Mouse (Mus musculus): ENCODE results near the gene Slc9a9. TPM values are rescaled to one million over a fixed set of nuclear protein-coding genes. Genes with fewer than 3 reads are reported as not detected.

The Slc9a9 gene
- total RNA-seq, 2 experiments from 2014 or later = 5.4 to 13.0 TPM

- no peak for ATAC-seq (replicated peaks; ENCODE audit: low FRiP score, poor library complexity, severe bottlenecking)
These were observed 234.5 kb downstream of the Slc9a9 start for GRCm38 (mm10) chr9:94904180-94904579.

- ATAC-seq (replicated peaks; ENCODE audit: low FRiP score, poor library complexity, severe bottlenecking) = no peak
These were observed 237.4 kb downstream of the Slc9a9 start for GRCm38 (mm10) chr9:94907020-94907610.

- no peak for ATAC-seq (replicated peaks; ENCODE audit: low FRiP score, poor library complexity, severe bottlenecking)
These were observed 242.4 kb downstream of the Slc9a9 start for GRCm38 (mm10) chr9:94912071-94912470.

- no peak for ATAC-seq (replicated peaks; ENCODE audit: low FRiP score, poor library complexity, severe bottlenecking)
These were observed 252.4 kb downstream of the Slc9a9 start for GRCm38 (mm10) chr9:94922062-94922461.

- no peak for ATAC-seq (replicated peaks; ENCODE audit: low FRiP score, poor library complexity, severe bottlenecking)
These were observed 256.1 kb downstream of the Slc9a9 start for GRCm38 (mm10) chr9:94925845-94926244.

- no peak for ATAC-seq (replicated peaks; ENCODE audit: low FRiP score, poor library complexity, severe bottlenecking)
These were observed 257.4 kb downstream of the Slc9a9 start for GRCm38 (mm10) chr9:94927101-94927500.

- no peak for ATAC-seq (replicated peaks; ENCODE audit: low FRiP score, poor library complexity, severe bottlenecking)
These were observed 275.9 kb downstream of the Slc9a9 start for GRCm38 (mm10) chr9:94945569-94946135.

GRCm38 (mm10) chr9:94947246-94947645 is 277.5 kb downstream of the Slc9a9 start:
- no peak for ATAC-seq (replicated peaks; ENCODE audit: low FRiP score, poor library complexity, severe bottlenecking)

- ATAC-seq (replicated peaks; ENCODE audit: low FRiP score, poor library complexity, severe bottlenecking) = no peak
These were observed 281.0 kb downstream of the Slc9a9 start for GRCm38 (mm10) chr9:94950676-94951075.

- ATAC-seq (replicated peaks; ENCODE audit: low FRiP score, poor library complexity, severe bottlenecking) = no peak
These were observed 285.9 kb downstream of the Slc9a9 start for GRCm38 (mm10) chr9:94955645-94956044.

GRCm38 (mm10) chr9:94958382-94958781 is 288.7 kb downstream of the Slc9a9 start:
- no peak for ATAC-seq (replicated peaks; ENCODE audit: low FRiP score, poor library complexity, severe bottlenecking)

- no peak for ATAC-seq (replicated peaks; ENCODE audit: low FRiP score, poor library complexity, severe bottlenecking)
These were observed 298.9 kb downstream of the Slc9a9 start for GRCm38 (mm10) chr9:94968596-94969120.

- no peak for ATAC-seq (replicated peaks; ENCODE audit: low FRiP score, poor library complexity, severe bottlenecking)
These were observed 299.4 kb downstream of the Slc9a9 start for GRCm38 (mm10) chr9:94969131-94969530.

GRCm38 (mm10) chr9:94972021-94972420 is 302.3 kb downstream of the Slc9a9 start:
- no peak for ATAC-seq (replicated peaks; ENCODE audit: low FRiP score, poor library complexity, severe bottlenecking)

GRCm38 (mm10) chr9:94972693-94973092 is 303.0 kb downstream of the Slc9a9 start:
- ATAC-seq (replicated peaks; ENCODE audit: low FRiP score, poor library complexity, severe bottlenecking) = no peak

GRCm38 (mm10) chr9:94976191-94976590 is 306.5 kb downstream of the Slc9a9 start:
- no peak for ATAC-seq (replicated peaks; ENCODE audit: low FRiP score, poor library complexity, severe bottlenecking)

- ATAC-seq (replicated peaks; ENCODE audit: low FRiP score, poor library complexity, severe bottlenecking) = no peak
These were observed 323.9 kb downstream of the Slc9a9 start for GRCm38 (mm10) chr9:94993575-94993974.

GRCm38 (mm10) chr9:95020136-95020706 is 350.5 kb downstream of the Slc9a9 start:
- no peak for ATAC-seq (replicated peaks; ENCODE audit: low FRiP score, poor library complexity, severe bottlenecking)

GRCm38 (mm10) chr9:95034140-95034970 is 364.6 kb downstream of the Slc9a9 start:
- no peak for ATAC-seq (replicated peaks; ENCODE audit: low FRiP score, poor library complexity, severe bottlenecking)

- ATAC-seq (replicated peaks; ENCODE audit: low FRiP score, poor library complexity, severe bottlenecking) = no peak
These were observed 366.5 kb downstream of the Slc9a9 start for GRCm38 (mm10) chr9:95036209-95036608.

All from erythroid progenitor cell, adult 5-6 weeks (primary cell).